Mouse (Mus musculus) embryonic facial prominence, embryonic 14.5 days (tissue): ENCODE measurements around the gene Cutc. TPM values are rescaled to one million over a fixed set of nuclear protein-coding genes. Genes with fewer than 3 reads are reported as not detected.

Experiments
- polyA plus RNA-seq: library from polyadenylated mRNA; unstranded; fragments of >200 nt; fragmentation: Nextera tagmentation; extraction: Ambion mirVana; gene quantifications from 2 replicates; pipeline ENCODE4 v1.2.1, GENCODE M21; 2014

Gene Cutc
- polyA plus RNA-seq, 1 experiment from 2014 or later = 9.9 TPM

Other genes starting within 250 kb of the Cutc start
- gene Got1, start 228.4 kb upstream of the Cutc start, polyA plus RNA-seq = 33.1 and 34.4 TPM in 2 replicates
- 2.0 and 2.4 TPM in 2 replicates for gene Nkx2-3, start 140.7 kb upstream of the Cutc start, polyA plus RNA-seq
- 12.1 and 14.2 TPM in 2 replicates for gene Slc25a28, start 78.1 kb upstream of the Cutc start, polyA plus RNA-seq
- gene Entpd7, start 63.3 kb upstream of the Cutc start, polyA plus RNA-seq = 10.9 and 12.3 TPM in 2 replicates
- 7.0 and 8.3 TPM in 2 replicates for gene Cox15, start within 50 bp of the Cutc start, polyA plus RNA-seq
- 0.07 TPM in 2 replicates for gene Abcc2, start 29.2 kb downstream of the Cutc start, polyA plus RNA-seq
- gene Dnmbp, start 187.2 kb downstream of the Cutc start, polyA plus RNA-seq = 15.3 and 18.8 TPM in 2 replicates
- 0.22 and 0.33 TPM in 2 replicates for gene Cpn1, start 233.6 kb downstream of the Cutc start, polyA plus RNA-seq